Mouse (Mus musculus) left cerebral cortex, postnatal 25 days (tissue): Measurements from ENCODE around the gene Sergef. TPM values are rescaled to one million over a fixed set of nuclear protein-coding genes. Genes with fewer than 3 reads are reported as not detected.

Experiments
- DNase-seq, 2 experiments: peaks; one replicate each; pipeline ENCODE4 v3.0.0; 2022; ENCODE audit warnings: low spot score in 2 of 2, mixed read lengths in 1 of 2
- intact Hi-C: fragments of 180-260 bp; cut with DNase I; formaldehyde crosslinking; loops from one replicate; pipeline ENCODE4 v1.15.1; 2025
- total RNA-seq, 2 experiments: library from RNA; stranded (reverse); gene quantifications; 2 replicates each; pipeline ENCODE4 v1.2.3; 2021

Gene Sergef
- total RNA-seq, 2 experiments from 2014 or later, result 59.7 to 69.3 TPM

DNA sequence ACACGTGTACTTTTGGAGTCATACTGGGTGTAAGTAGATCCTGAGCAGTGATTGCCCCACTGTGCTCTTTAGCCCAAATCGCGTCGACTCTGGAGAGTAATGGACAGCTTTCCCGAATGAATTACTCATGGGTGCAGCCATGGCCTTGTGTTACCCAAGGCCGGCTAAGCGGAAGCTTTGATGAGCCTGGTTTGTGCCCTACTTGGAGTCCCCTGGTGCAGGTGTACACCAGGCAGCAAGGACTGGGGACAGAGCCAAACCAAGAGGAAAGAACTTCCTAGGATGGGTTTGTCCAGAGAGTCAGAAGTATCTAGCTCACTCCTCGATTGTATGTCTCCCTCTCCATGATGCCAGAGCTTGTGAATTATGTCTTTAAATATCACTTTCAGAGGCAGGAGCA, 124.6 kb downstream of the Sergef start:
- intact Hi-C loops, result no loop called here
- no peak for DNase-seq

- intact Hi-C loops, result no loop called here
- DNase-seq, result no peak
These were observed 126.0 kb downstream of the Sergef start for GRCm38 (mm10) chr7:46513562-46513961.

DNA sequence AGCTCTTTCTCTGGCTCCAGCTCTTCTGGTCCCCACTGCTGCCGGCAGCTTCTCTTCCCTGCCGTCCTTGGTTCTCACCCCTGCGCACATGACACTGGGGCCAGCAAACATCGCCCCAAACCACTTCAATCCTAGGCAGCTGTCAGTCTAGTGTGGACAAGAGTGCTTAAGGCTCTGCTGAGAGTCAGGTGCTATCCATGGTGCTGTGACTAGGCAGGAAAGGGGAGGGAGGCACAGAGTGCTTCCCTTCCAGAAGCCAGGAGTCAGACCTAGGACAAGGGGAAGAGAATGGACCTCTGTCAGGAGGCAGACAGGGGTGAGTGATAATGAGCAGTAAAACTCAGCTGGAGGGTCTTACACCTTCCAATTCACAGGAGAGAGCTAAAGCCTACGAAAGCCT, 126.8 kb downstream of the Sergef start:
- no peak for DNase-seq
- intact Hi-C loops, result no loop called here

DNA sequence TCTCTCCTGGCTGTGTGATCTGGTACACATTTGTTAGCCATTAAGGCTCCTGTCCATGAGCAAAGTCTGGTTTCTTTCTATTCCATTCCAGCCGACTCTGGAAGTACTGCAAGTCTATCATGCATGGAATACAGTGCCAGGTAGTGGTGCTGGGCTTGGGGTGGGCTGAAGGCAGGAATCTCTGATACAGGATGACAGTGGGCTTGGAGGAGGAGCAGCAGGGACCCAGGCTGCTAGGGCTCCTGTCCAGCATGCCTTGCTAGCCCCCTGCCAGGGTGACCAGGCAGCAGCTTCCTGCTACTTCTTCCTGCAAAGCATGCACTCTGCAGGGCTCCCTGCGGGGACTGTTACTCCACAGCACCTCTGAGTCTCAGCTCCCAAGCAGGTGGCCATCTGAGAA, 128.8 kb downstream of the Sergef start:
- no peak for DNase-seq
- intact Hi-C loops, result no loop called here

GRCm38 (mm10) chr7:46509391-46510310, 130.0 kb downstream of the Sergef start:
- DNase-seq, result peak in 1 of 2 experiments; percentile 50
- intact Hi-C loops, result no loop called here

- intact Hi-C loops, result no loop called here
- DNase-seq, result peak in 1 of 2 experiments; percentile 21
These were observed 130.9 kb downstream of the Sergef start for GRCm38 (mm10) chr7:46508590-46509318.

DNA sequence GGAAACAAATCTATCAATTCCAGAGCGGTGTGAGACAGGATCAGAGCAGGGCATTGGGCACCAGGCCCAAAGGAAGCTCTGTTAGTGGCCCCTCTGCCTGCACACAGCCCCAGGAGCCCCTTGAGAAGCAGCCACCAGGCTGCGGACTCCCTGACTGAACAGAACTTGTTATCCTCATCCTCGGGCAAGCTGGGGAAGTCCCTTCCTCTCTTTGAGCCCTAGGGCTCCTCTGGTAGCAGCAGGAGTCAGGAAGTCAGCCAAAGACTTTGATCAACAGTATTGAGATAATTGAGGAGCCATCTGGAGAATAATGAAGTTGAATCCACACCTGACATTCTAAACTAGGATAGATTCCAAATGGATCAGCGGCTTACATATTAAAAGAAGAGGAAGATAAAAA, 135.4 kb downstream of the Sergef start:
- intact Hi-C loops, result no loop called here
- DNase-seq, result no peak

GRCm38 (mm10) chr7:46502650-46503049, 137.0 kb downstream of the Sergef start:
- intact Hi-C loops, result no loop called here

DNA sequence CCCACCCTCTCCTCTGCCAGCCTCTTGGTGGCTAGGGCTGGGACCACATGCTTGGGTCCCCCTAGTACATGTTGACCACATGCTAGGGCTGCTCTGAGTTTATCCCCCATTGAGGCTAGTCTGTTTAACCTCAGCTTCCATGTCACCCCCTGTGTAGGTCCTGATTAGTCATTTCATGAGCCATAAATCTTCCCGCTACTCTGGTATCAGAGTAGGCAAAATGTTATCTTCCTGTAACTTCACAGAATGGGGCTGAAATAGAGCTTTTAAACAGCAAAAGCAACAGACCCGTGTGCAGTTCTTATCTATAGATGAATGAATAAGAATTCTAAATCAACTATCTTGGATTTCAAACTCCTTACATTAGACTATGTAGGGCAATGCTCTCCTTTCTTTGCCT, 138.1 kb downstream of the Sergef start:
- intact Hi-C loops, result no loop called here
- DNase-seq, result no peak

More at GRCm38 (mm10) chr7:46502650-46503049, 137.0 kb downstream of the Sergef start:
- no peak for DNase-seq

DNA sequence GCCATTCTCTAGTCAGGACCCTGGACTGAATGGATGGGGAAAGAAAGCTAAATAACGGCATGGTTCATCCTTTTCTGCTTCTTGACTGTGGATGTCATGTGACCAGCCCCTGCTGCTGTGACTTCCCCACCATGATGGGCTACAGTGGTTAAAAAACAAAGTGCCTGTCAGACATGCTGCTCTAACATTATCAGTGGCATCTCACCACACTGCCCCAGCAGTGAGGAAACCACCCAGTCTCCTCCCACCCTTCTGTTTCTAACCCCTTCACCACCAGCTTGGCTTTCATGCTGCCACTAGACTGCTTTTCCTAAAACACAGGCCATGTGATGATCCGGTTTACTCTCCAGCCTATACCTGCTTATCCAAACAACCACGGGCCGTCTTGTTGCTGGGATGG, 140.0 kb downstream of the Sergef start:
- no peak for DNase-seq
- intact Hi-C loops, result no loop called here

DNA sequence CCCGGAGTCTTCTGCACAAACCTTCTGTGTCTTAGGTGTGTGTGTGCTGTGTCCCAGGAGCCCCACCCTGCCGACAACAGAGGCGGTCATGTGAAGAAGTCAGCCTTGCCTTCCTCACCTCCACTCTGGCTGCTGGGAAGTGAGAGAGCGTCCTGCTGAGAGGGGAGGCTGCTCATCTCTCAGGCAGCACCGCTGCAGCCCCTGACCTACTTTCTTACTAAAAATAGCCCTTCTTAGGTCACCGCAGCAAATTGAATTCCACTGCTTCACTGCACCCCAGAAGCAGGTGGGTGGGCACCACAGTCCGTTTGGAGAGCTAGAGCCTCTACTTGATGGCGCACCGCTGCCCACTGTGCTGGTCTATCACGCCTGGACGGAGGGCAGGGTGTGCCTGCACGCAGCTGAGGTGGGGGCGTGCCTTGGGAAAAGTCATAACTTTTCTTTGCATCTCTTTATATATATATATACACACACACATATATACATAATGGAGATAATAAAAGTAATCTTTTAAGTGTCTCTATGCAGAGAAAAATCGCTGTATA, 147.4 kb downstream of the Sergef start:
- intact Hi-C loops, result no loop called here

DNA sequence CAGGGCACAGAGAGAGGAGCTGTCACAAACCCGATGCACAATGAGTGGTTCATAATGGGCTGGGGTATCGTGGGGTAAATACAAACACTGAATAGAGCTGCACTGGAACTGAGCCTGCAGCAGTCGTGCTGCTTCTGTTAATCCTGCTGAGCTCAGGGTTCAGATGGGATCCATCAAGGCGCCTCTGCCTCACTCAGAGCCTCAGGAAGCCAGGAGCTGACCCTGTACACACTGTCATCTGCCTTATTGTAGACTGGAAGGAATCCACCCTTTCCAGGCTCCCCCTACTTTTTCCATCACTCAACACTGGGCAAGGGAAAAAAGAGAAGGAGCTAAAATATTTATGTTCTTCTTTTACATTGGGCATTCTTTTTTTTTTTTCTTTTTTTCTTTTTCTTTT, 152.3 kb downstream of the Sergef start:
- no peak for DNase-seq
- intact Hi-C loops, result no loop called here

More for the DNA sequence above, 147.4 kb downstream of the Sergef start:
- no peak for DNase-seq

DNA sequence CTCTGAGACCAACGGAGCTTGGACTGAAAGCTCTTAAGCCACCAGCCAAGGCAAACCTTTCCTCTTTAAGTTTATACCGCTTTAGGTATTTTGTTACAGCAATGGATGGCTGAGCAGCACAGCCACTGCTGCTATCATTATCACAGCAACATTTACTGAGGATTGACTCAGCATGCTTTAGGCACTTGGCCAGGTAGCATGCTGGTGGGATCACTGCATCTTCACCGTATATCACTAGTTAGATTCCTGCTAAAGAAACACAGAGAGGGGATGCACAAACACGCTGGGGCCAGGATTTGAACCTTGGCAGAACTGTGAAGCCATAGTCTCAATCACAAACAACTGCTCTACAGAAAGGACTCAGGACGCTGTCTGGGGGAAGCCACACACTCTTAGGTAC, 152.8 kb downstream of the Sergef start:
- no peak for DNase-seq
- intact Hi-C loops, result no loop called here

DNA sequence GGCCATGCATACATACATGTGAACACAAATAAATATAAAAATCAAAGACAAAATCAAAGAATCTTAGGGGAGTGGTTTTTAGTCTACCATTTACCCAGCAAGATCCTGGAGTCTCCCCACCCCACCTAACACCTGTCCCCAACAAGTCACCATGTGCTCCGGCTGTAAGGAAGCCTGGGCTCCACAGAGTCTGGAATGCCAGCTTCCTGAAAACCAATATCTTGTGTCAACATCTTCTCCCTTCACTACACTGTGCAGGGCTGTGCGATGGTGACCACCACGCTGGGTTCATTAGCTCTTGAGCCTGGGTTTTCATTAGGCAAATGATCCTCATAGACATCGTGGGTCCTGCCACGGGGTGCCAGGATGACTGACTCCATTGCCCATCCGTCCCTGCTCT, 155.4 kb downstream of the Sergef start:
- intact Hi-C loops, result no loop called here
- DNase-seq, result no peak

- no peak for DNase-seq
- intact Hi-C loops, result no loop called here
These were observed 156.6 kb downstream of the Sergef start for GRCm38 (mm10) chr7:46483050-46483449.

DNA sequence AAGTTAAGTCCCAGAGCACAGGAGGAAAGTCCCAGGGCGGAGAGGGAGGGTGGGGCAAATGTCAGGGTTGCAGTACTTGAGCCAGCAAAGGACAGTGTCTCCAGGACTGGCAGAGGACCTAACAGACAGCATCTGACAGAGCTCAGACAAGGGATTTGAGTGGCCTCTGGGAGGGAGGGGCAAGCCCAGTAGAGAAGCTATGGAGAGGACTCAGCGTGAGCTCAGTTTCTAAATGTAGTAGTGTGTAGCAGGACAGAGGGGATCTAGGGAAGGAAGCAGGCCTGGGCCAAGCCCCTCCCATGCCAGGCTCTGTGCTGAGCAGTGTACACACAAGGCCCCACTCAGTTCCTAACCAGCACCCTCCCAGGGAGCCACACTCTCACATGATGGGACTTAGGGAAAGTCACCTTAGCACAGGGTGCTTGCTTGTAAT, 157.5 kb downstream of the Sergef start:
- intact Hi-C loops, result no loop called here
- DNase-seq, result no peak

- intact Hi-C loops, result no loop called here
- peak; percentile 35 to 68 for DNase-seq
These were observed 159.8 kb downstream of the Sergef start for GRCm38 (mm10) chr7:46479793-46480192.

GRCm38 (mm10) chr7:46477456-46477855, 162.2 kb downstream of the Sergef start:
- no peak for DNase-seq

GRCm38 (mm10) chr7:46475464-46475863, 164.1 kb downstream of the Sergef start:
- intact Hi-C loops, result no loop called here

More at GRCm38 (mm10) chr7:46477456-46477855, 162.2 kb downstream of the Sergef start:
- intact Hi-C loops, result no loop called here

DNA sequence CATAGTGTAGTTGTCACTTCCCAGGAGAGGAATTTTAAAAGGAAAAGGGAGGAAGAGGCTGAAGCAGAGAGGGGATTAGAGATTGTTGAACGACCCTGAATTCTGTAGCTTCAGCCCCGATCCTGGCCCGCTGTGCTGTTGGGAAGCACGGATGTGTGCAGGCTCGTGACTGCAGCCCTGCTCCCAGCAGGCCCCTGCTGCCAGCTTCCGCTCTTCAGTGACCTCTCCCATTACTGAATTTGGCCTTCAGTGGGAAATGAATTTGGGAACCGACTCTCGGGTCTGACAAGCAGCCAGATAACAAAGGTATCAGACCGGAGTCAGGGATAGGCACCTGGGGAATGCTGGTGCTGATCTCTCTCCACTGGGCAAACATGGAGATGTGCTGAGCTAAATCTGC, 166.5 kb downstream of the Sergef start:
- no peak for DNase-seq
- intact Hi-C loops, result no loop called here

More at GRCm38 (mm10) chr7:46475464-46475863, 164.1 kb downstream of the Sergef start:
- no peak for DNase-seq
